Mouse (Mus musculus): Measurements from ENCODE around the gene Natd1.
A peak's percentile ranks its signal among the peaks of the same experiment; 100 is the strongest.

Gene Natd1

DNA sequence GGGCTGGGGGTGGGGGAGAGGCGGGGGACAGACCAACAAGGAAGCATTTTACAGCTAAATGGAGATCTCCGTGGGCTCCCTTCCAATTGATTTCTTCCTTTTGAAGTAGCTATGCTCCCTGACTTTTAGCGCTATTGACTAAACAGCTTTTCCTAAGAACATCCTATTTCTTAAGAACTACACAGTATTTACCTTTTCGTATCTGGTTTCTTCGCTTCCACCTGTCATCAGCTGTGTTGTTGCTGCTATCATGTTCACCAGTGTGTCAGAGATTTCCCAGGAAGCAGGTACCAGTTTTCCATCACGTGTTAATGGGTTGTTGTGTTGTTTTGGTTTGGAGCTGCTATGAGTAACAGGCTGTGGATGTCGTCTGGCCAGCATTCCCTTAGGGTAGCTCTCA is at the start of gene Natd1:
TSS of gene Natd1 (minus strand) at position 260 of the 400 bp plus-strand sequence.
- no peak for DNase-seq (ENCODE audit: low read depth, low spot score)

GRCm38 (mm10) chr11:60962709-60963108 is 48.2 kb upstream of the Natd1 start:
- no peak for DNase-seq (ENCODE audit: low read depth, low spot score)

- DNase-seq (ENCODE audit: low read depth, low spot score): no peak
Observed at GRCm38 (mm10) chr11:60961176-60961575, 46.6 kb upstream of the Natd1 start.

DNA sequence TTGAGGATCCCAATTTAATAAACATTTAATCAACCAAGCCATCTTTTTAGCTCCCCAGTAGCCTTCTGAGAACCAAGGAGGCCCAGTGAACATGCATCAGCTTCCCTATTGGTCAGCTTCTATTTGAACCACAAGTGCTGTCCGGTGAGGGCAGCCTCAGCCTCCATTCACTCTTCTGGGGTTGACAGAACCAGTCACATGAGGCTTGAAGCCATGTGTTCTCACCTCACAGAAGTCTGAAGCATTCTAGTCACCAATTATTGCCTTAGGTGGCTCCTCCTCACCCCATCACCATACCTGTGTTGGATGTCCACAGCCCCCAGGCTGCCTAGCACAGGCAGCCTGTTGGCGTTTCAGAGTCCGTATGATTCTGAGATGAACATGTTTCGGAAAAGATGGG is 44.4 kb upstream of the Natd1 start:
- DNase-seq (ENCODE audit: low read depth, low spot score): no peak

- no peak for DNase-seq (ENCODE audit: low read depth, low spot score)
Observed at GRCm38 (mm10) chr11:60955621-60956383, 41.3 kb upstream of the Natd1 start.

- no peak for DNase-seq (ENCODE audit: low read depth, low spot score)
Observed at GRCm38 (mm10) chr11:60954255-60955104, 39.9 kb upstream of the Natd1 start.

GRCm38 (mm10) chr11:60953803-60954202 is 39.3 kb upstream of the Natd1 start:
- peak; percentile 67 for DNase-seq (ENCODE audit: low read depth, low spot score)

GRCm38 (mm10) chr11:60952986-60953385 is 38.4 kb upstream of the Natd1 start:
- DNase-seq (ENCODE audit: low read depth, low spot score): no peak

DNA sequence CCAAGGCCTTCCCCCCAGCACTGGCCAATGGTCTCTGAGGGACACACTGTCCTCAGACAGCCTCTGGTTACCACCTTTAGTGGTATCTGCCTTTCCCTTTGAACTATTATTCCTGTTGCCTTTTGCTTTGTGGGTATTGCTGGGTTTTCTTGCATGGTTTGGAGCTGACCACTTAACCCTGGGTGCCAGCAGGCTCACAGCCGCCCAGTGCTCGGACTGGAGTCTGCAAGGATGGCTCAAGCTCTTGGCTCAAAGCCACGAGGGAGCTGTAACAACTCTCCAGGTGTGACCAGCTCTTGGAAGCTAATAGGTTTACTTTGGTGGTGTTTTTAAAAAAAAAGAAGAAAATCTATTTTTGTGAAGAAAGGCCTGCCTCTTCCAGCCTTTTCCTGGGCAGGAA is 37.8 kb upstream of the Natd1 start:
- DNase-seq (ENCODE audit: low read depth, low spot score): no peak

DNA sequence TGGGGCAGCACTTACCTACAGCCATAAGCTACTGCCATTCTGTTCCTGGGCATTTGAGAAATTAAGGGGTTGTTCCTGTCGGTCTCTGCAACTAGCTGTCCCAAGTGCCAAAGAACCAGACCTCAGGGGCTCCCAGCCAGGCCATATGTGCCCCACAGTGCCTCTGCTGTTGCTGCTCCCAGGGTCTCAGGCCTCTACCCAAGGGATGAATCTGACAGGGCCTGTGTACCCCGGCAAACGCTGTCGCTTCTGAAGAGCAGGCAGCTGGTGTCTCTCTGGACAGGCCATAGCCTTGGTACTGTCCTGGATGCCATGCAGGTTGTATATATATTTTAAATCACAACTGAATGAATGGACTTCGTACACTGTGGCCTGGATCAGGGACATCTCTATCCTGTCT is 37.3 kb upstream of the Natd1 start:
- no peak for DNase-seq (ENCODE audit: low read depth, low spot score)

GRCm38 (mm10) chr11:60945003-60945402 is 30.5 kb upstream of the Natd1 start:
- no peak for DNase-seq (ENCODE audit: low read depth, low spot score)

GRCm38 (mm10) chr11:60942263-60943015 is 27.9 kb upstream of the Natd1 start:
- DNase-seq (ENCODE audit: low read depth, low spot score): no peak

DNA sequence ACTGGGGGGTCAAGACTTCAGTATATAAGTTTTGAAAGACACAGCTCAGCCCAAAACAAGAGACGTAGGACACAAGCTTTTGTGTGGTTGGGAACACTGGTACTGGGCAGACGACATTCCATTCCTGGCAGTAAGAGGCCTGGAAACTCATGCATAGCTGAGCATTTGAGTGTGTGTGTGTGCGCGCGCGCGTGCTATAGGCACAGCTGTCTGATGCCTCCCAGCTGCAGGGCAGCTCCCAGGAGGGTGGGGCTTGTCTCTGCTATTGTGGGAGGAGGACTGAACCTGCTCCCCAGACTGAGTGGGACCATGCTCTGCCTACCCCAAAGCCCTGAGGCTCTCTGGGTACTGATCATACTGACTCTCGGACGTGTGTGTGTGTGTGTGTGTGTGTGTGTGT is 26.8 kb upstream of the Natd1 start:
- DNase-seq (ENCODE audit: low read depth, low spot score): no peak

- DNase-seq (ENCODE audit: low read depth, low spot score): no peak
Observed at GRCm38 (mm10) chr11:60940501-60940900, 26.0 kb upstream of the Natd1 start.

GRCm38 (mm10) chr11:60939487-60939886 is 24.9 kb upstream of the Natd1 start:
- DNase-seq (ENCODE audit: low read depth, low spot score): no peak

GRCm38 (mm10) chr11:60937611-60938010 is 23.1 kb upstream of the Natd1 start:
- DNase-seq (ENCODE audit: low read depth, low spot score): no peak

- DNase-seq (ENCODE audit: low read depth, low spot score): no peak
Observed at GRCm38 (mm10) chr11:60935975-60936373, 21.4 kb upstream of the Natd1 start.

DNA sequence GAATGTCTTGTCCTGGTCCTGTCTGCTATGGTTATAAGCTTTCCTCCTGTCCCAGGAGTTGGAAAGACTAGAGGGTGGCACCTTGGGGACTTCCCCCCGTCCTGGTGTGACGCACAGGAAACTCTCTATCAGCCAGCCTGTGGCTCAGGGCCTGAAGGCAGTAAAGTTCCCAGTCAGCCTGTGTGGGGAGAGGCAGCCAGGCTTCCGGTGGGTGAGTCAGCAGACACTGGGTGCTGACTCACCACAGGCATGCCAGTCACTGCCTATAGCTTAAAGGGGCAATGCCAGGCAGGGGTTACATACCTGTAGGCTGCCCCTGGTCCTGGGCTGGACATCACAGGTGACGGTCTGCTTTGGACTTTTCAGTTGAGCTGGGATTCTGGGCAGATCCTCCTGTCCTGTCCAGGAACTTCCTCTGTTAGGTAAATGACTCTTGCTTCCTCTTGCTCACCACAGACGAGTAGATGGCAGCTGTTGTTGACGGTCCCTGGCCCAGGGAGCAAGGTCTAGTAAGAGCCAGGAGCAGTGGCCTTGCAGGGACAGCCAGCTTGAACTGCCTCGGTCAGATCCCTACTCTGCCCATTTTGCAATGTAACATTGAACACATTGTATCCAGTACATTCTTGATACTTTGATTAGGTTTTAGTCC is 20.9 kb upstream of the Natd1 start:
- peak; percentile 88 for DNase-seq (ENCODE audit: low read depth, low spot score)

GRCm38 (mm10) chr11:60934795-60935194 is 20.2 kb upstream of the Natd1 start:
- DNase-seq (ENCODE audit: low read depth, low spot score): no peak

GRCm38 (mm10) chr11:60933178-60933930 is 18.8 kb upstream of the Natd1 start:
- no peak for DNase-seq (ENCODE audit: low read depth, low spot score)

DNA sequence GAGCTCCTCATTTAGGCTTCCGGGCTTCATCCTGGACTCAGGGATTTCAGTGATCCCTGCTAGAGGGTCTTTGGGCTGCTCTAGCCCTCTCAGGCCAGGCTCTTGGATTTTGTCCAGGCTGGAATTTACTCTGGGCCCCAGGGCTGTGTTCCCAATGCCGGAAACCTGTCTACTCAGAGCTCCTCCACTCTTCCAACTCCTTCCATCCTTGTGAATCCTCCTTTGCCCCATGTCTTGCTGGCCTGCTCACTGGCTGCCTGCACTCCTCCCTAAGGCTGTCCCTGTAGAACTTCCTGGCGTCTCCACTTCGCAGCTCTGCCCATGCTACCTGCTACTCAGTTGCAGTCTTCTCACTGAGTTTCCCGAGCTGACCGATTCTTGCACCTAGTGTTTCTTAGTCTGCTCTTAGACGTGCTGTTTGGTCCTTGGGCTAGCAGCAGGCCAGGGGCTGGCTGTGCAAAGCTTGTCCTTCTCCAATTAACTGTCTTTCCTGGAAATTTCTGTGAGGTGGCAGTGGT is 18.0 kb upstream of the Natd1 start:
- DNase-seq (ENCODE audit: low read depth, low spot score): peak; percentile 42
